Mouse (Mus musculus) limb, embryonic 15.5 days (tissue): ENCODE measurements around the gene Tnrc6b. TPM values are rescaled to one million over a fixed set of nuclear protein-coding genes. Genes with fewer than 3 reads are reported as not detected.
"Not testable (repeated sequence)": the region's sequence is repeated elsewhere in the genome, so short reads cannot be mapped to it uniquely, and the experiment has no call there.

Source experiments
- ATAC-seq: fragments of 200-750 bp; cut with Nextera tagmentation; 2 replicates; pipeline ENCODE4 v1.8.0; 2017; ENCODE audit warnings: low read depth, moderate TSS enrichment; ENCODE audit not compliant: insufficient number of reproducible peaks, low FRiP score, low TSS enrichment
- H3K27ac ChIP-seq: fragments of 300-500 bp; sonication (generic); 2 replicates; pipeline ENCODE4 v1.5.1; 2015; ENCODE audit warnings: moderate library complexity, mild to moderate bottlenecking, inconsistent platforms
- H3K27me3 ChIP-seq: fragments of 300-500 bp; sonication (generic); 2 replicates; pipeline ENCODE4 v1.6.1; 2015; ENCODE audit warnings: inconsistent platforms
- H3K36me3 ChIP-seq: fragments of 300-500 bp; sonication (generic); 2 replicates; pipeline ENCODE4 v1.6.1; 2015; ENCODE audit warnings: inconsistent platforms
- H3K4me1 ChIP-seq: fragments of 300-500 bp; sonication (generic); 2 replicates; pipeline ENCODE4 v1.6.1; 2015; ENCODE audit warnings: inconsistent platforms
- H3K4me2 ChIP-seq: fragments of 300-500 bp; sonication (generic); 2 replicates; pipeline ENCODE4 v1.6.1; 2015; ENCODE audit warnings: mild to moderate bottlenecking, inconsistent platforms
- H3K4me3 ChIP-seq: fragments of 300-500 bp; sonication (generic); 2 replicates; pipeline ENCODE4 v1.5.1; 2015; ENCODE audit warnings: mild to moderate bottlenecking, inconsistent platforms
- H3K9ac ChIP-seq: fragments of 300-500 bp; sonication (generic); 2 replicates; pipeline ENCODE4 v1.6.1; 2015; ENCODE audit warnings: inconsistent platforms
- H3K9me3 ChIP-seq: fragments of 300-500 bp; sonication (generic); 2 replicates; pipeline ENCODE4 v1.6.1; 2016; ENCODE audit warnings: inconsistent platforms
- WGBS: fragments of 180-500 bp; shearing (Covaris S2); methylation state at CpG from one replicate; pipeline ENCODE4 v1.1.7; 2015; 5-methylcytosine and 5-hydroxymethylcytosine counted together
- polyA plus RNA-seq: library from polyadenylated mRNA; unstranded; fragments of >200 nt; fragmentation: Nextera tagmentation; extraction: Ambion mirVana; gene quantifications from 2 replicates; pipeline ENCODE4 v1.2.1, GENCODE M21; 2015

The Tnrc6b gene
- polyA plus RNA-seq, 1 experiment from 2014 or later: 25.7 TPM

DNA sequence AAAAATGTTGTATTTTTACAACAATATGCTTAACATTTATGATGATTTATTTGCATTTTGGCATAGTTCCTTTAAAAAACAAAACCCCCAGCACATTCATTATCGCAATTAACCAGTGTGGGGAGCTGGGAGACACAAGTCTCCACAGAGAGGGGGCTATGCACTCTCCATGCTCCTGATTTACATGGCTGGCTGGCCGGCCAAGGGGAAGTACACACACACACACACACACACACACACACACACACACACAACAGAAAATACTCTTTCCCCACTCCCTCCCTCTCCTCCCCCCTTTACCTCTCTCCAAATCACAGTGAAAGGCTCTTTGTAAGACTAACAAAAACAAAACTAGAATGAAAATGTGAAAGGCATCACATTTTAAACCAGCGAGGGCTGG, 11.3 kb downstream of the Tnrc6b start:
- Histone ChIP-seq H3K4me2 (no peak overlapping the region), H3K27me3 (no peaks in the 10 kb centered on the region), H3K9ac (no peak overlapping the region), H3K4me1 (peaks cover 1% of the 10 kb centered on the region; the same call in 1 of the 2 replicates), H3K36me3 (no peaks in the 10 kb centered on the region), H3K4me3 (no peak overlapping the region), H3K27ac (no peak overlapping the region), H3K9me3 (no peaks in the 10 kb centered on the region)
- WGBS: 57% methylated on average over 3 of the region's 3 CpGs
- ATAC-seq: no peak

DNA sequence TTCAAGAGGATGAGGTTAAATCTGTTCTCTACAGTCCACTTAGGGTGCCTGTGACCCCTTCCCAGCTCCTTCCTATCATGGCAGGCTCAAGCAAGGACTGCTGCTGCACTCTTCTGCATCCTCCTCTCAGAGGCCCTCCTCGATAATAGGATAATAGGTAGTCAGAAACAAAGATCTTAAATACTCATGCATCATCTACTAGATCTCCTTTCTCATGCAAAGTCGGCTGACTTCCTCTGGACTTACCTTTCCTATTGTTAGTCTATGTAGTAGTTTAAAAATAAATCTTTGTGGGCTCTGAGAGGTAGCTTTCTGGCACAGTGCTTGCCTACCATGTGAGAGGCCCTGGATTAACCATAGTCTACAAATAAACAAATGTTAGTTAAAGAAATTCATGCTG, 18.4 kb downstream of the Tnrc6b start:
- WGBS: 78% methylated on average over 2 of the region's 2 CpGs
- Histone ChIP-seq H3K4me2 (no peak overlapping the region), H3K36me3 (no peaks in the 10 kb centered on the region), H3K4me1 (no peaks in the 10 kb centered on the region; the same call in 1 of the 2 replicates), H3K9ac (no peak overlapping the region), H3K27ac (no peak overlapping the region), H3K4me3 (no peak overlapping the region), H3K27me3 (no peaks in the 10 kb centered on the region), H3K9me3 (no peaks in the 10 kb centered on the region)
- no peak for ATAC-seq

DNA sequence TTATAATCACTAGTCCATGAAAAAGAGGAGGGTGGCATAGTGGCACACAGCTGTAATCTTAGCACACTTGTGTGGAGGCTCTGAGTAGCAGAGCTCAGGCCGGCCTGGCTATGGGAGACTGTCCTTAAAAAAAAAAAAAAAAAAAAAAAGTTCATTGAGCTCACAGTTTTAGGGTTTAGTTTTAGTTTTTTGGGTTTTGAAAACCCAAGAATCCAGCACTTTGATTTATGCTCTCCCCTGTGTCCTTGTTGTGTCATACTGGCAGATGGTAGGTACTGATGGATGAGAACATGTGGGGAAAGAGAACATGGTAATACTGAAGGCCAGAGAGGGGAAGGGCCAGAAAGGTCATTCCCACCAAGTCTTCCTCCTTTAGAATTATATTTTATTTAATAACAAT, 19.9 kb downstream of the Tnrc6b start:
- ATAC-seq: no peak
- 81% methylated on average over 1 of the region's 1 CpGs for WGBS
- no peak overlapping the region for H3K27ac ChIP-seq
- no peaks in the 10 kb centered on the region for H3K36me3 ChIP-seq
- no peak overlapping the region for H3K4me2 ChIP-seq
- H3K9ac ChIP-seq: no peak overlapping the region
- no peak overlapping the region for H3K4me3 ChIP-seq
- no peaks in the 10 kb centered on the region for H3K9me3 ChIP-seq
- no peaks in the 10 kb centered on the region for H3K27me3 ChIP-seq
- H3K4me1 ChIP-seq: no peaks in the 10 kb centered on the region; the same call in 1 of the 2 replicates

DNA sequence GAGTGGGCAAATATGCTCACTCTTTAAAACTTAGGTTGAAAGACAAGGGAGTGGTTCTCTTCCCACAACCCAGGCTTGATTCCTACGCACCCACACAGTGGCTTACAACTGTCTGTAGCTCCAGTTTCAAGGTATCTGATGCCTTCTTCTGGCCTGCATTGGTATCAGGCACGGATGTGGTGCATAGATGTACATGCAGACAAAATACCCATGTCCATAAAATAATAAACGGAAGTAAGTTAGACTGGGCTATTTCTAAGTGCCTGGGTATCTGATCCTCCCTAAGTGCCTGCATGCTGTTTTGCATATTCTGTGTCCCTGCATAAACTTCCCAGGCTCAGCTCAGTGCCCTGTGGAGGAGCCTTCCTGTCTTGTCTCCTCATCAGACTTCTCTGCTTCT, 20.4 kb downstream of the Tnrc6b start:
- Histone ChIP-seq H3K4me3 (no peak overlapping the region), H3K36me3 (no peaks in the 10 kb centered on the region), H3K4me2 (no peak overlapping the region), H3K4me1 (no peaks in the 10 kb centered on the region; the same call in 1 of the 2 replicates), H3K27me3 (no peaks in the 10 kb centered on the region), H3K9ac (no peak overlapping the region), H3K27ac (no peak overlapping the region), H3K9me3 (no peaks in the 10 kb centered on the region)
- no peak for ATAC-seq
- 75% methylated on average over 3 of the region's 3 CpGs for WGBS

DNA sequence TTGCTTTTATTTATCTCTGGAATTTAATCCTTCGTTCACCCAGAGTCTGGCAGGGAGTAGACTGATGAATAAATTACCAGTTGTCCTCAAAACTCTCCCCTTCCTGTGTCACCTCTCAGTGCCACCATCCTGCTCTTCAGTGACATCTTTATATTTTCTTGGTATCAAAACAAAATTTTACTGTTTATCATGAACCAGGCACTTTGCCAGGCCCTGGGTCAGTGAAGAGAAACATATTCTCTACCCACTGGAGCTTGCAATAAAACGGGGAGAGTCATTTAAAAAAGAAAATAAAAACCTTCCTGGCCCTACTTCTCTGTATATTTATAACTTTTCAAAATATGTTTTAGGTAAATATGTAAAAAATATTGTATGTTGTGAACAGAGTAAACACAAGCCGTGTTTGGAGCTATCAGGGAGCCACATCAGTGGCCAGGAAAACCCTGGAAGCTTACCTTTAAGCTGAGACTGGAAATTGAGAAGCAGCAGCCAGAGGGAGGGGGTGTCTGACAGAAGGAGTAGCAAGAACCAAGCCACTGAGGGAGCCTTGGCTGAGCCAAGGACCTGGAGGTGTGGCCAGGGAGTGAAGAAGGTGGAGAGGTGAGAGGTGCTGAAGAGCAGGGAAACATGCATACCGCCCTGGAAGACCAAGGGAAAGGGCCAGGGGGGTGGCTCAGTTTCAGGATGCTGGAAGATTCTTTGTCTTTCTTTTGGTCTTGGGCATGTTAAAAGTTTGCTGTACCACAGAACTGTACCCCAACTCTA, 21.3 kb downstream of the Tnrc6b start:
- 44% methylated on average over 4 of the region's 4 CpGs for WGBS

DNA sequence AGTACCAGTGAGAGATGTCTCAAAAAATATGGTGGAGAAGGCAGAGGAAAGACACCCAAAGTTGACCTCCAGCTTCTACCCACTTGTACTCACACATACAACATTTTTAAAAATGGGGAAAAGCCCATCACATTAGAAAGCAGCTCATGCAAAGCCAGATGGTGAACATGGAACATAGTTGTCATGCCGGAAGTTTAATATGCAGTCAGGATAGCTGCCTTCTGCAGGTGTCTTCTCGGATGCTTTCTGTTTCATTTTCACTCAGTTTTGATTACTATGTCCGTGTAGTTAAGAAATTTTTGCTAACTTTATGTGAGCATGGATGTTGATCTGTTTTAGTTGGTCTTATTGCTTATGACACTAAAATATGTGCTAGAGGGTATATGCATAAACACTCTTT, 24.2 kb downstream of the Tnrc6b start:
- H3K4me3 ChIP-seq: no peak overlapping the region
- H3K27me3 ChIP-seq: no peaks in the 10 kb centered on the region
- H3K4me2 ChIP-seq: no peak overlapping the region
- H3K36me3 ChIP-seq: no peaks in the 10 kb centered on the region
- no peak overlapping the region for H3K27ac ChIP-seq
- no peaks in the 10 kb centered on the region; the same call in 1 of the 2 replicates for H3K4me1 ChIP-seq
- ATAC-seq: no peak
- no peaks in the 10 kb centered on the region for H3K9me3 ChIP-seq
- no peak overlapping the region for H3K9ac ChIP-seq
- WGBS: 88% methylated on average over 3 of the region's 3 CpGs

More for the DNA sequence above, 21.3 kb downstream of the Tnrc6b start:
- no peaks in the 10 kb centered on the region; the same call in 1 of the 2 replicates for H3K4me1 ChIP-seq
- no peaks in the 10 kb centered on the region for H3K27me3 ChIP-seq
- no peak for ATAC-seq
- H3K4me2 ChIP-seq: no peak overlapping the region
- H3K27ac ChIP-seq: no peak overlapping the region
- no peak overlapping the region for H3K9ac ChIP-seq
- H3K4me3 ChIP-seq: no peak overlapping the region
- H3K9me3 ChIP-seq: no peaks in the 10 kb centered on the region
- no peaks in the 10 kb centered on the region for H3K36me3 ChIP-seq

DNA sequence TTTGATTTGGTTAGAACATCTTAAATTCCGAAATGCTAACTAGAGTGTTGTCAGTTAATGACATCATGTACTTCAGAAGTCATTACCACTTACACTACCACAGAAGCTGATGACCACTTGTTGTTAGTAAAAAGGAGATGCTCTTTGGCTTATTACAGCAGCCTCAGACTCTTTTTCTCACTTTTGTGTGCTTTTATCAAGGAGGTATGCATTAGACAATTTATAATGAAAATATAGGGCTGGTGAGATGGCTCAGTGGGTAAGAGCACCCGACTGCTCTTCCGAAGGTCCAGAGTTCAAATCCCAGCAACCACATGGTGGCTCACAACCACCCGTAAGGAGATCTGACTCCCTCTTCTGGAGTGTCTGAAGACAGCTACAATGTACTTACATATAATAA, 24.6 kb downstream of the Tnrc6b start:
- not testable (repeated sequence) for ATAC-seq, H3K9ac ChIP-seq, H3K4me1 ChIP-seq, H3K27ac ChIP-seq, H3K36me3 ChIP-seq, H3K4me3 ChIP-seq, H3K9me3 ChIP-seq, H3K4me2 ChIP-seq, H3K27me3 ChIP-seq
- WGBS: 85% methylated on average over 4 of the region's 4 CpGs

DNA sequence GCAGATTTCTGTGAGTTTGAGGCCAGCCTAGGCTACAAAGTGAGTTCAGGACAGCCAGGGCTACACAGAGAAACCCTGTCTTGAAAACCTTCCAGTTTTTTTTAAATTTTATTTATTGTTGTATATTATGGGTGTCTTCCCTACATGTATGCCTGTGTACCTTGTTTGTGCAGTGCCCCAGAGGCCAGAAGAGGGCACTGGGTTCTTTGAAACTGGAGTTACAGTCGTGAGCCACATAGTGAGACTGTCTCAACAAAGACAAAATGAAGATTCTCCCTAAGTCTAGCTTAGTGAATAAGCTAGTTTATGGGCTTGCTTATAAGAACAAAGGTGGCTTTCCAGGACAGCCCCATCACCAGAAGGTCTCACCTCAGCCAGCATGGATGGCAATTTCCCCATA, 25.4 kb downstream of the Tnrc6b start:
- Histone ChIP-seq H3K9me3 (no peaks in the 10 kb centered on the region), H3K27ac (no peak overlapping the region), H3K36me3 (no peaks in the 10 kb centered on the region), H3K27me3 (no peaks in the 10 kb centered on the region), H3K4me3 (no peak overlapping the region), H3K9ac (no peak overlapping the region), H3K4me2 (no peak overlapping the region), H3K4me1 (no peaks in the 10 kb centered on the region; the same call in 1 of the 2 replicates)
- no peak for ATAC-seq
- WGBS: 48% methylated on average over 1 of the region's 1 CpGs

DNA sequence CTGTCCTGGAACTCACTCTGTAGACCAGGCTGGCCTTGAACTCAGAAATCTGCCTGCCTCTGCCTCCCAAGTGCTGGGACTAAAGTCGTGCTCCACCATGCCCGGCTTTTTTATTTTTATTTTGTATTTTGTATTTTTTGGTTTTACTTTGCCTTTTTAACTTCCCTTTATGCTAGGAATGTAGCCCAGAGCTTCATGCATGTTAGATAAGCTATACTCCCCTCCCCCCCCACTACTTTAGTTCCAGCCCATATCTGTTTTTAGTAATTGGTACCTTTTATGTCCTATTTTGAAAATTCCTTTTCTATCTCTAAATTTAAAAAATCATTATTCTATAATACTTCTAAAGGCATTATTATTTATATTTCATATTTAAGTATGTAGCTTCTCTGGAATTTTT, 27.1 kb downstream of the Tnrc6b start:
- H3K4me1 ChIP-seq: no peaks in the 10 kb centered on the region
- no peaks in the 10 kb centered on the region for H3K36me3 ChIP-seq
- H3K4me2 ChIP-seq: no peak overlapping the region
- H3K9ac ChIP-seq: no peak overlapping the region
- no peak for ATAC-seq
- 89% methylated on average over 2 of the region's 2 CpGs for WGBS
- no peak overlapping the region for H3K27ac ChIP-seq
- H3K9me3 ChIP-seq: no peaks in the 10 kb centered on the region
- no peak overlapping the region for H3K4me3 ChIP-seq
- no peaks in the 10 kb centered on the region for H3K27me3 ChIP-seq

DNA sequence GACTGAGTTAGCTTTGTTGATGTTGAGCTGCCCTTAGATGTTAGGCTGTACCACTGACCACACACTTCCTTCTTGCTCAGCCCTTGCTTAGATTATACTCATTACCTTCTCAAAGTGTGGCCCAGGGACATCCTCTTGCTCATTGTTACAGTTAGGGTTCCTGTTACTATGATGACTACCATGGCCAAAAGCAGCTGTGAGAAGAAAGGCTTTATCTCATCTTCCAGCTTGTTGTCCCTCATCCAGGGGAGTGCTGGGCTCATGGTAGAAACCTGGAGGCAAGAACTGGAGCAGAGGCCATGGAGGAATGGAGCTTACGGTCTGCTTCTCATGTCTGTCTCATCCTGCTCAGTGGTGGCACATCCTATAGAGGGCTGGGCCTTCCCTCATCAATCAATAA, 28.9 kb downstream of the Tnrc6b start:
- no peak overlapping the region for H3K4me2 ChIP-seq
- no peak overlapping the region for H3K9ac ChIP-seq
- no peaks in the 10 kb centered on the region for H3K36me3 ChIP-seq
- no peak for ATAC-seq
- H3K9me3 ChIP-seq: no peaks in the 10 kb centered on the region
- WGBS: 87% methylated on average over 1 of the region's 1 CpGs
- H3K4me1 ChIP-seq: no peaks in the 10 kb centered on the region
- H3K27ac ChIP-seq: no peak overlapping the region
- no peak overlapping the region for H3K4me3 ChIP-seq
- H3K27me3 ChIP-seq: no peaks in the 10 kb centered on the region

DNA sequence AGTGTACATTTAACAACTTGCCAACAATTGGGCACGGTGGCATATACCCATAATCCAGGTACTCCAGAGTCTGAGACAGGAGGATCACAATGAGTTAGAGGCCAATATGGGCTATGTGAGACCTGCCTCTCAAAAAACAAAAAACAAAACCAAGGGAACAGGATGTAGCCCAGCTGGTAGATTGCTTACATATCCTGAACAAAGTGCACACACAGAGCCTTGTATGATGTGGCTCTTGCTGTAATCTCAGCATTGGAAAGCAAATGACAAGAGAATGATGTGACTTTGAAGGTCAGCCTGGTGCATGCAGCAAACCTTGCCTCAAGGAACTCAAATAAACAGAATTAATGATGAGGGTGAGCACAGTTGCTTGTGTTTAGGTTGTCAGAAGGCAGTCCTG, 30.7 kb downstream of the Tnrc6b start:
- 88% methylated on average over 1 of the region's 1 CpGs for WGBS
- Histone ChIP-seq H3K9me3 (no peaks in the 10 kb centered on the region), H3K36me3 (no peaks in the 10 kb centered on the region), H3K27ac (no peak overlapping the region), H3K9ac (no peak overlapping the region), H3K27me3 (no peaks in the 10 kb centered on the region), H3K4me2 (no peak overlapping the region), H3K4me1 (no peaks in the 10 kb centered on the region), H3K4me3 (no peak overlapping the region)
- ATAC-seq: no peak

DNA sequence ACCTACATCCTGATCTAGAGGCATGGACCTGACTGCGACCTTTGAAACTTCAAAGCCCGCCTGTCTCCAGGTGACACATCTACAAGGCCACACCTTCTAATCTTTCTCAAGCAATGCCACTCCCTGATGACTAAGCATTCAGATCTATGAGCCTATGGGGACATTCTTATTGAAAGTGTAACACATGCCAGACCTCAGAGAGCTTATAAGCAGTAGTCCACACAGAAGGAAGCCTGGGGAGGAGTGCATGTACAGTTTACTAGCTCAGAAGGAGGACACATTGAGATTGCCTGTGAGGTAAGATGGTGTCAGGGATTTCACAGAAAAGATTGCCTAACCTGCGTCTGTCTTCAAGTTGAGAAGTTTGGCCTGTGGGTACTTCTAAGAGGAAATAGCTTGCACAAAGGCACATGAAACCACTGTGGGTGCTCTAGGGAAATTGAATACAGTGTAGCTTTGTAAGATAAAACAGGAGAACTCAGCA, 31.9 kb downstream of the Tnrc6b start:
- 79% methylated on average over 3 of the region's 3 CpGs for WGBS

More for the DNA sequence above, 31.9 kb downstream of the Tnrc6b start:
- Histone ChIP-seq H3K4me3 (no peak overlapping the region), H3K9ac (no peak overlapping the region), H3K4me2 (no peak overlapping the region), H3K4me1 (no peaks in the 10 kb centered on the region), H3K27me3 (no peaks in the 10 kb centered on the region), H3K27ac (no peak overlapping the region), H3K36me3 (no peaks in the 10 kb centered on the region), H3K9me3 (no peaks in the 10 kb centered on the region)
- ATAC-seq: no peak
